In genomic region chr19:53499451-53499940, GRCm38 (mm10) we compare ENCODE assay signal across 18 mouse cellular contexts. TPM values are rescaled to one million over a fixed set of nuclear protein-coding genes. Genes with fewer than 3 reads are reported as not detected.
DNase-seq lines count a peak whose midpoint lies in the region; ATAC-seq and TF ChIP-seq lines count a peak whose summit lies in the region.
"Had no signal": no experiment of that assay in that cellular context is flagged by ENCODE, and none has a peak within 500 bp of the region (broad histone marks: within the 10 kb centered on the region; RNA-seq: fewer than 3 reads in every experiment).

No protein-coding gene starts in this region.

- TF ChIP-seq CTCF in stomach, postnatal 0 days (IDR thresholded peaks at IDR 0.05; ENCODE audit: low read depth) = no peak

- H3K4me2 ChIP-seq in neural tube, embryonic 11.5 days (ENCODE audit: low read depth) = no peak overlapping the region
- H3K4me2 ChIP-seq in neural tube, embryonic 15.5 days = no peak overlapping the region
- H3K4me2 ChIP-seq in intestine, embryonic 15.5 days (replicated peaks) = no peak overlapping the region
- H3K4me2 ChIP-seq in stomach, postnatal 0 days (replicated peaks; ENCODE audit: low read depth) = no peak overlapping the region
- H3K4me2 ChIP-seq: embryonic facial prominence, embryonic 15.5 days; hindbrain, embryonic 12.5 days; limb, embryonic 15.5 days had no signal

- ATAC-seq in cerebellum, adult (ENCODE audit: insufficient number of reproducible peaks, low FRiP score, low TSS enrichment) = no peak
- ATAC-seq in neural tube, embryonic 11.5 days (ENCODE audit: insufficient read depth, low FRiP score, low TSS enrichment) = no peak
- no peak for ATAC-seq in neural tube, embryonic 15.5 days (ENCODE audit: low FRiP score)
- peak; percentile 80 for ATAC-seq in intestine, embryonic 15.5 days
- ATAC-seq in stomach, postnatal 0 days (ENCODE audit: low FRiP score, low TSS enrichment) = 0 out of 2 replicates have a peak, but pooled peaks have one; percentile 25

- H3K27me3 ChIP-seq in neural tube, embryonic 11.5 days (ENCODE audit: control insufficient read depth, insufficient read depth, low read length) = no peaks in the 10 kb centered on the region
- no peaks in the 10 kb centered on the region for H3K27me3 ChIP-seq in neural tube, embryonic 15.5 days (replicated peaks)
- H3K27me3 ChIP-seq in intestine, embryonic 15.5 days (replicated peaks) = no peaks in the 10 kb centered on the region
- no peaks in the 10 kb centered on the region for H3K27me3 ChIP-seq in stomach, postnatal 0 days (ENCODE audit: control insufficient read depth, insufficient read depth, low read length)
- H3K27me3 ChIP-seq: embryonic facial prominence, embryonic 15.5 days; hindbrain, embryonic 12.5 days; limb, embryonic 15.5 days had no signal

- no peaks in the 10 kb centered on the region for H3K9me3 ChIP-seq in neural tube, embryonic 11.5 days (ENCODE audit: control insufficient read depth, low read length)
- H3K9me3 ChIP-seq in neural tube, embryonic 15.5 days (replicated peaks) = no peaks in the 10 kb centered on the region
- H3K9me3 ChIP-seq in intestine, embryonic 15.5 days = no peaks in the 10 kb centered on the region
- no peaks in the 10 kb centered on the region for H3K9me3 ChIP-seq in stomach, postnatal 0 days (ENCODE audit: control insufficient read depth, low read length)
- H3K9me3 ChIP-seq: embryonic facial prominence, embryonic 15.5 days; forebrain, embryonic 10.5 days; hindbrain, embryonic 12.5 days; limb, embryonic 15.5 days had no signal

- H3K27ac ChIP-seq in neural tube, embryonic 11.5 days (ENCODE audit: low read depth, low read length) = no peak overlapping the region
- H3K27ac ChIP-seq in neural tube, embryonic 15.5 days (replicated peaks) = no peak overlapping the region
- H3K27ac ChIP-seq in intestine, embryonic 15.5 days = peak overlapping the region; percentile 79
- H3K27ac ChIP-seq in stomach, postnatal 0 days (replicated peaks) = no peak overlapping the region
- H3K27ac ChIP-seq: embryonic facial prominence, embryonic 15.5 days; hindbrain, embryonic 12.5 days; limb, embryonic 15.5 days had no signal

- 80% methylated on average over 4 of the region's 4 CpGs for WGBS in neural tube, embryonic 11.5 days
- 76% methylated on average over 4 of the region's 4 CpGs for WGBS in neural tube, embryonic 15.5 days
- 75% methylated on average over 4 of the region's 4 CpGs for whole genome bisulfite sequencing in intestine, embryonic 15.5 days
- WGBS in stomach, postnatal 0 days = 80% methylated on average over 4 of the region's 4 CpGs

- no peak overlapping the region for H3K9ac ChIP-seq in neural tube, embryonic 11.5 days (ENCODE audit: low read length)
- H3K9ac ChIP-seq in neural tube, embryonic 15.5 days (replicated peaks) = no peak overlapping the region
- H3K9ac ChIP-seq in intestine, embryonic 15.5 days = no peak overlapping the region
- no peak overlapping the region for H3K9ac ChIP-seq in stomach, postnatal 0 days (ENCODE audit: low read length)
- H3K9ac ChIP-seq: embryonic facial prominence, embryonic 15.5 days; hindbrain, embryonic 12.5 days; limb, embryonic 15.5 days had no signal

- 0 out of 2 replicates have a peak, but pooled peaks cover 3% of the 10 kb centered on the region for H3K4me1 ChIP-seq in neural tube, embryonic 11.5 days (ENCODE audit: control insufficient read depth, insufficient read depth, low read length)
- H3K4me1 ChIP-seq in neural tube, embryonic 15.5 days = peaks cover 4% of the 10 kb centered on the region; the same call in 1 of the 2 replicates
- H3K4me1 ChIP-seq in intestine, embryonic 15.5 days (replicated peaks) = 0 out of 2 replicates have a peak, but pooled peaks cover 6% of the 10 kb centered on the region
- no peaks in the 10 kb centered on the region for H3K4me1 ChIP-seq in stomach, postnatal 0 days (replicated peaks; ENCODE audit: control insufficient read depth, insufficient read depth)
- H3K4me1 ChIP-seq: limb, embryonic 15.5 days had no signal

- H3K4me3 ChIP-seq in neural tube, embryonic 11.5 days (ENCODE audit: low read depth, low read length) = no peak overlapping the region
- no peak overlapping the region for H3K4me3 ChIP-seq in neural tube, embryonic 15.5 days (replicated peaks)
- no peak overlapping the region for H3K4me3 ChIP-seq in intestine, embryonic 15.5 days (replicated peaks)
- no peak overlapping the region for H3K4me3 ChIP-seq in stomach, postnatal 0 days (ENCODE audit: low read depth, low read length)
- H3K4me3 ChIP-seq: embryonic facial prominence, embryonic 15.5 days; forebrain, embryonic 10.5 days; hindbrain, embryonic 12.5 days; limb, embryonic 15.5 days had no signal

- TF ChIP-seq EP300 in stomach, postnatal 0 days (optimal IDR thresholded peaks at IDR 0.05) = no peak

- peak; percentile 69 for DNase-seq in cerebellum, adult 11-12 months
- DNase-seq in neural tube, embryonic 11.5 days (ENCODE audit: low spot score) = peak; percentile 6
- DNase-seq in stomach, postnatal 0 days (ENCODE audit: low spot score) = peak; percentile 26
- DNase-seq in left cerebral cortex, adult 8-10 months (ENCODE audit: low spot score in 2 of 2) = no peak
- DNase-seq in thymus, adult 18-20 months = no peak
- DNase-seq: adrenal gland, postnatal 10 days; embryo, embryonic 11 days; gastrocnemius, postnatal 10 days; layer of hippocampus, adult 9-11 months; right cerebral cortex, postnatal 4 days; thymus, adult 2 months had no signal

- H3K36me3 ChIP-seq in neural tube, embryonic 11.5 days (ENCODE audit: control insufficient read depth, insufficient read depth, low read length) = no peaks in the 10 kb centered on the region
- no peaks in the 10 kb centered on the region for H3K36me3 ChIP-seq in neural tube, embryonic 15.5 days
- H3K36me3 ChIP-seq in intestine, embryonic 15.5 days = no peaks in the 10 kb centered on the region
- no peaks in the 10 kb centered on the region for H3K36me3 ChIP-seq in stomach, postnatal 0 days (ENCODE audit: control insufficient read depth, insufficient read depth, low read length)
- H3K36me3 ChIP-seq: embryonic facial prominence, embryonic 15.5 days; forebrain, embryonic 10.5 days; hindbrain, embryonic 12.5 days; limb, embryonic 15.5 days had no signal

RNA-seq across cellular contexts. Expression of gene Dusp5, which starts 29.4 kb away (rescaled TPM):
- polyA plus RNA-seq in neural tube, embryonic 11.5 days (2014; fragmentation: Nextera tagmentation; extraction: Ambion mirVana) = 5.0 and 5.4 TPM in 2 replicates
- polyA plus RNA-seq in neural tube, embryonic 15.5 days (2015; fragmentation: Nextera tagmentation; extraction: Ambion mirVana) = 3.8 and 6.5 TPM in 2 replicates
- 8.7 and 9.0 TPM in 2 replicates for polyA plus RNA-seq in intestine, embryonic 15.5 days (2015; fragmentation: Nextera tagmentation; extraction: Ambion mirVana)
- polyA plus RNA-seq in stomach, postnatal 0 days (2015; fragmentation: Nextera tagmentation; extraction: Ambion mirVana) = 14.1 and 18.5 TPM in 2 replicates
- total RNA-seq in left cerebral cortex, adult 8-10 months (2022) = 10 to 100 TPM in 2 of 4 experiments, 1 to 10 TPM in 2; 7.8 to 12.1 (median 10.0) TPM

Comparison
In these comparisons a context has a peak if more than half of its experiments do, and no peak if none do; other contexts are left out.
1. DNase-seq: peak in cerebellum, adult 11-12 months (single experiment), neural tube, embryonic 11.5 days (single experiment) and stomach, postnatal 0 days (single experiment); none in left cerebral cortex, adult 8-10 months (0 of 2) and thymus, adult 18-20 months (0 of 2).
2. ATAC-seq: peak in intestine, embryonic 15.5 days (single experiment) and stomach, postnatal 0 days (single experiment); none in cerebellum, adult (single experiment), neural tube, embryonic 11.5 days (single experiment) and neural tube, embryonic 15.5 days (single experiment).